Mouse (Mus musculus): Measurements from ENCODE around the gene Mnt. TPM values are rescaled to one million over a fixed set of nuclear protein-coding genes. Genes with fewer than 3 reads are reported as not detected.

Gene Mnt
- polyA plus RNA-seq, 1 experiment from 2014 or later: 2.6 TPM

GRCm38 (mm10) chr11:74843435-74843714, 12.7 kb downstream of the Mnt start:
- DNase-seq (ENCODE audit: low spot score) (peak; percentile 13), ATAC-seq (ENCODE audit: low FRiP score, low TSS enrichment) (no peak)
- Histone ChIP-seq H3K27ac (replicated peaks) (0 out of 2 replicates have a peak overlapping the region, but pooled peaks have one; percentile 24), H3K9me3 (ENCODE audit: control insufficient read depth, low read length) (no peaks in the 10 kb centered on the region), H3K36me3 (ENCODE audit: control insufficient read depth, insufficient read depth, low read length) (0 out of 2 replicates have a peak, but pooled peaks cover 6% of the 10 kb centered on the region), H3K4me1 (replicated peaks; ENCODE audit: control insufficient read depth, insufficient read depth) (no peaks in the 10 kb centered on the region; the same call in 1 of the 2 replicates), H3K27me3 (ENCODE audit: control insufficient read depth, insufficient read depth, low read length) (no peaks in the 10 kb centered on the region), H3K9ac (ENCODE audit: low read length) (no peak overlapping the region), H3K4me2 (replicated peaks; ENCODE audit: low read depth) (no peak overlapping the region), H3K4me3 (ENCODE audit: low read depth, low read length) (no peak overlapping the region)
- 48% methylated on average over 2 of the region's 2 CpGs for WGBS
- TF ChIP-seq EP300 (optimal IDR thresholded peaks at IDR 0.05): no peak
- no peak for TF ChIP-seq CTCF (IDR thresholded peaks at IDR 0.05; ENCODE audit: low read depth)

DNA sequence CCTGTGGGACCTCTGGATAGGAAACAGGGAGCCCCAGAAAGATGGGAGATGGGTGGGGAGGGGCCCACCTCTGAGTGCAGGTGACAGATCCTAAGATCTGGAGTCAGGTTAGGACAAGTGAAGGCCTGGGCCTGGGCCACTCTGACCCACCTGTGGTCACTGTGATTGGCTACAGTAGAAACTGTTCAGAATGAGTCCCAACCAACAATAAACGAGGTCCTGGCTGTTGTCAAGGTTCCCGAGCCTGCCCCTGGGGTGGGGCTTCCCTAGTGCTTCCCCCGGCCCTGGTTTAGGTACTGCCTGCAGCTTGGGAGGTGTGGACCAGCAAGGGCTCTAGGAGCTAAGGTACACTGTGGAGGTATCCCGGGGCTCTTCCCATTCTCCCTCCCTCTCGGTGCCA, 13.0 kb downstream of the Mnt start:
- H3K27ac ChIP-seq (replicated peaks): 0 out of 2 replicates have a peak overlapping the region, but pooled peaks have one; percentile 24
- H3K27me3 ChIP-seq (ENCODE audit: control insufficient read depth, insufficient read depth, low read length): no peaks in the 10 kb centered on the region
- ATAC-seq (ENCODE audit: low FRiP score, low TSS enrichment) (no peak), DNase-seq (ENCODE audit: low spot score) (peak; percentile 13)
- H3K4me3 ChIP-seq (ENCODE audit: low read depth, low read length): no peak overlapping the region
- no peaks in the 10 kb centered on the region for H3K9me3 ChIP-seq (ENCODE audit: control insufficient read depth, low read length)
- H3K4me1 ChIP-seq (replicated peaks; ENCODE audit: control insufficient read depth, insufficient read depth): no peaks in the 10 kb centered on the region; the same call in 1 of the 2 replicates
- H3K36me3 ChIP-seq (ENCODE audit: control insufficient read depth, insufficient read depth, low read length): 0 out of 2 replicates have a peak, but pooled peaks cover 6% of the 10 kb centered on the region
- H3K9ac ChIP-seq (ENCODE audit: low read length): no peak overlapping the region
- no peak for TF ChIP-seq EP300 (optimal IDR thresholded peaks at IDR 0.05)
- TF ChIP-seq CTCF (IDR thresholded peaks at IDR 0.05; ENCODE audit: low read depth): no peak
- H3K4me2 ChIP-seq (replicated peaks; ENCODE audit: low read depth): no peak overlapping the region
- 61% methylated on average over 5 of the region's 5 CpGs for WGBS

- H3K36me3 ChIP-seq (ENCODE audit: control insufficient read depth, insufficient read depth, low read length): 0 out of 2 replicates have a peak, but pooled peaks cover 6% of the 10 kb centered on the region
- no peaks in the 10 kb centered on the region for H3K27me3 ChIP-seq (ENCODE audit: control insufficient read depth, insufficient read depth, low read length)
- H3K4me3 ChIP-seq (ENCODE audit: low read depth, low read length): no peak overlapping the region
- H3K9me3 ChIP-seq (ENCODE audit: control insufficient read depth, low read length): no peaks in the 10 kb centered on the region
- H3K4me2 ChIP-seq (replicated peaks; ENCODE audit: low read depth): no peak overlapping the region
- no peak for TF ChIP-seq EP300 (optimal IDR thresholded peaks at IDR 0.05)
- peak; percentile 66 for TF ChIP-seq CTCF (IDR thresholded peaks at IDR 0.05; ENCODE audit: low read depth)
- DNase-seq (ENCODE audit: low spot score) (no peak), ATAC-seq (ENCODE audit: low FRiP score, low TSS enrichment) (no peak)
- 69% methylated on average over 3 of the region's 3 CpGs for WGBS
- no peak overlapping the region for H3K9ac ChIP-seq (ENCODE audit: low read length)
- H3K27ac ChIP-seq (replicated peaks): no peak overlapping the region
- no peaks in the 10 kb centered on the region for H3K4me1 ChIP-seq (replicated peaks; ENCODE audit: control insufficient read depth, insufficient read depth)
These were observed 15.1 kb downstream of the Mnt start for GRCm38 (mm10) chr11:74845784-74846183.

GRCm38 (mm10) chr11:74847919-74848521, 17.3 kb downstream of the Mnt start:
- Histone ChIP-seq H3K4me1 (replicated peaks; ENCODE audit: control insufficient read depth, insufficient read depth) (no peaks in the 10 kb centered on the region), H3K36me3 (ENCODE audit: control insufficient read depth, insufficient read depth, low read length) (0 out of 2 replicates have a peak, but pooled peaks cover under 1% of the 10 kb centered on the region), H3K27ac (replicated peaks) (peak overlapping the region; percentile 45; the same call in 1 of the 2 replicates), H3K9me3 (ENCODE audit: control insufficient read depth, low read length) (no peaks in the 10 kb centered on the region), H3K27me3 (ENCODE audit: control insufficient read depth, insufficient read depth, low read length) (no peaks in the 10 kb centered on the region), H3K4me3 (ENCODE audit: low read depth, low read length) (no peak overlapping the region), H3K9ac (ENCODE audit: low read length) (no peak overlapping the region), H3K4me2 (replicated peaks; ENCODE audit: low read depth) (no peak overlapping the region)
- DNase-seq (ENCODE audit: low spot score) (peak; percentile 90), ATAC-seq (ENCODE audit: low FRiP score, low TSS enrichment) (peak; percentile 87)
- 8% methylated on average over 13 of the region's 13 CpGs for WGBS
- TF ChIP-seq CTCF (IDR thresholded peaks at IDR 0.05; ENCODE audit: low read depth): peak; percentile 86
- TF ChIP-seq EP300 (optimal IDR thresholded peaks at IDR 0.05): no peak

GRCm38 (mm10) chr11:74850998-74851661, 20.4 kb downstream of the Mnt start:
- no peak overlapping the region for H3K4me2 ChIP-seq (replicated peaks; ENCODE audit: low read depth)
- no peaks in the 10 kb centered on the region for H3K36me3 ChIP-seq (ENCODE audit: control insufficient read depth, insufficient read depth, low read length)
- H3K4me3 ChIP-seq (ENCODE audit: low read depth, low read length): no peak overlapping the region
- no peaks in the 10 kb centered on the region for H3K4me1 ChIP-seq (replicated peaks; ENCODE audit: control insufficient read depth, insufficient read depth)
- TF ChIP-seq EP300 (optimal IDR thresholded peaks at IDR 0.05) (no peak), CTCF (IDR thresholded peaks at IDR 0.05; ENCODE audit: low read depth) (no peak)
- WGBS: 74% methylated on average over 14 of the region's 14 CpGs
- no peak for DNase-seq (ENCODE audit: low spot score)
- no peak overlapping the region for H3K27ac ChIP-seq (replicated peaks)
- H3K9ac ChIP-seq (ENCODE audit: low read length): no peak overlapping the region
- no peaks in the 10 kb centered on the region for H3K27me3 ChIP-seq (ENCODE audit: control insufficient read depth, insufficient read depth, low read length)
- H3K9me3 ChIP-seq (ENCODE audit: control insufficient read depth, low read length): no peaks in the 10 kb centered on the region
- no peak for ATAC-seq (ENCODE audit: low FRiP score, low TSS enrichment)

GRCm38 (mm10) chr11:74857756-74858155, 27.0 kb downstream of the Mnt start:
- no peak overlapping the region for H3K27ac ChIP-seq (replicated peaks)
- 88% methylated on average over 9 of the region's 9 CpGs for WGBS
- H3K4me3 ChIP-seq (ENCODE audit: low read depth, low read length): no peak overlapping the region
- H3K9ac ChIP-seq (ENCODE audit: low read length): no peak overlapping the region; the same call in 1 of the 2 replicates
- TF ChIP-seq CTCF (IDR thresholded peaks at IDR 0.05; ENCODE audit: low read depth): no peak
- TF ChIP-seq EP300 (optimal IDR thresholded peaks at IDR 0.05): no peak
- ATAC-seq (ENCODE audit: low FRiP score, low TSS enrichment): peak; percentile 14; the same call in 1 of the 2 replicates
- H3K9me3 ChIP-seq (ENCODE audit: control insufficient read depth, low read length): no peaks in the 10 kb centered on the region
- no peak for DNase-seq (ENCODE audit: low spot score)
- H3K4me1 ChIP-seq (replicated peaks; ENCODE audit: control insufficient read depth, insufficient read depth): no peaks in the 10 kb centered on the region
- H3K27me3 ChIP-seq (ENCODE audit: control insufficient read depth, insufficient read depth, low read length): no peaks in the 10 kb centered on the region
- no peaks in the 10 kb centered on the region for H3K36me3 ChIP-seq (ENCODE audit: control insufficient read depth, insufficient read depth, low read length)
- no peak overlapping the region for H3K4me2 ChIP-seq (replicated peaks; ENCODE audit: low read depth)

Measured in stomach, postnatal 0 days (tissue).